Mouse (Mus musculus): Measurements from ENCODE around the gene Zfp697. TPM values are rescaled to one million over a fixed set of nuclear protein-coding genes. Genes with fewer than 3 reads are reported as not detected.
A peak's percentile ranks its signal among the peaks of the same experiment; 100 is the strongest.

Zfp697 gene
- polyA plus RNA-seq, 1 experiment from 2014 or later, result 19.0 TPM

DNA sequence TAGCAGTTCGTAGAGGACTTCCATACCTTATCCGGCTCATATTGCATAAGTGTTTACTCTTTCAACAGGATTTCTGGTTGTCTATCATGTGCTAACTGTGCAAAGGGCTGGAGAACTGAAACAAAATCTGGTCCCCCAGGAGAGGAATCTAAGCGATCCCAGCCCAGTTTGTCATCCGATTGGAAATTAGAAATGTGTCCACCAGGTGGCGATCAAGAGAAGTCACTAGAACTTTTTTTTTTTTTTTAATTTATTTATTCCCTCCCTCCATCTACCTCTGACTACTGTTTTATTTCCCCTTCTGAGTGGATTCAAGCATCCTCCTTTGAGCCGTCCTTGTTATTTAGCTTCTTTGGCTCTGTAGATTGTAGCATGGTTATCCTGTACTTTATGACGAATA is 28.4 kb upstream of the Zfp697 start:
- H3K4me2 ChIP-seq (ENCODE audit: low read length), result no peak overlapping the region
- H3K9me3 ChIP-seq (replicated peaks; ENCODE audit: low read length), result no peaks in the 10 kb centered on the region
- no peaks in the 10 kb centered on the region for H3K36me3 ChIP-seq (ENCODE audit: insufficient read depth, low read length)
- TF ChIP-seq CTCF (IDR thresholded peaks at IDR 0.05; ENCODE audit: low read depth), result peak; percentile 79
- no peak overlapping the region for H3K27ac ChIP-seq
- H3K4me1 ChIP-seq (replicated peaks; ENCODE audit: insufficient read depth, low read length), result no peaks in the 10 kb centered on the region; the same call in 1 of the 2 replicates
- H3K9ac ChIP-seq (ENCODE audit: low read depth, low read length), result no peak overlapping the region
- 24% methylated on average over 7 of the region's 7 CpGs for WGBS
- DNase-seq (ENCODE audit: low spot score) (peak; percentile 87), ATAC-seq (replicated peaks; ENCODE audit: low FRiP score, low read depth) (no peak)
- no peaks in the 10 kb centered on the region for H3K27me3 ChIP-seq (ENCODE audit: insufficient read depth, low read length)
- H3K4me3 ChIP-seq (replicated peaks; ENCODE audit: low read depth, low read length), result no peak overlapping the region

DNA sequence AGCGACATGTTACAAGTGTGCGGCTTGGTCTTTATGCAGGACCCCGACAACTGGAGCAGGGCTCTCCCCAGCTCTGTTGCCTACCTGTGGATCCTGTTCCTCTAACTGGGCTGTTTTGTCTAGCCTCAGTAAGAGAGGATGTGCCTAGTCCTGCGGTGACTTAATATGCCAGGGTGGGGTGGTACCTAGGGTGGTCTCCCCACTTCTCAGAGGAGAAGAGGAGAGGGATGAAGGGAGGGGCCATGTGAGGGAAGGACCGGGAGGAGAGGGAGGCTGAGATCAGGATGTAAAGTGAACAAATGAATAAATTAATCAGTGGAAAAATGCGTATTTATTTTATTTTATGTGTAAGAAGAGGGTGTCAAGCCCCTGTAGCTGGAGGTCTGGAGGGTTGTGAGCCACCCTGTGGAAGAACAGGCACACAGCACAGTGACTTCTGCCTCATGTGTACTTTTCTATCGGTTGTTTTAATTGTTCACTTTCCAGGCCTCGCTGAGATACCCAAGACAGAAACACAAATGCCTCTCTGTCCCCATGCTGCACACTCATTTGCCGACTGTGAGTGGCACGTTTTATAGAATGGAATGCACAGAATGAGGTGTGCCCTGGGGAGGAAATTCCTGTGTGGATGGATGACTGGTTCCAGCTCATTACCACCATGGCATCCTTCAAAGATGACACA is 26.8 kb upstream of the Zfp697 start:
- Histone ChIP-seq H3K9me3 (replicated peaks; ENCODE audit: low read length) (no peaks in the 10 kb centered on the region), H3K4me1 (replicated peaks; ENCODE audit: insufficient read depth, low read length) (no peaks in the 10 kb centered on the region; the same call in 1 of the 2 replicates), H3K9ac (ENCODE audit: low read depth, low read length) (no peak overlapping the region), H3K4me3 (replicated peaks; ENCODE audit: low read depth, low read length) (no peak overlapping the region), H3K27me3 (ENCODE audit: insufficient read depth, low read length) (no peaks in the 10 kb centered on the region), H3K4me2 (ENCODE audit: low read length) (no peak overlapping the region), H3K27ac (peak overlapping the region; percentile 42; the same call in 1 of the 2 replicates), H3K36me3 (ENCODE audit: insufficient read depth, low read length) (no peaks in the 10 kb centered on the region)
- WGBS, result 48% methylated on average over 10 of the region's 10 CpGs
- peak; percentile 78 for DNase-seq (ENCODE audit: low spot score)
- peak; percentile 44 for TF ChIP-seq CTCF (IDR thresholded peaks at IDR 0.05; ENCODE audit: low read depth)
- peak; percentile 82 for ATAC-seq (replicated peaks; ENCODE audit: low FRiP score, low read depth)

GRCm38 (mm10) chr3:98356026-98356365 is 26.3 kb upstream of the Zfp697 start:
- no peak for DNase-seq (ENCODE audit: low spot score)
- H3K27ac ChIP-seq, result no peak overlapping the region
- no peak overlapping the region for H3K4me3 ChIP-seq (replicated peaks; ENCODE audit: low read depth, low read length)
- H3K27me3 ChIP-seq (ENCODE audit: insufficient read depth, low read length), result no peaks in the 10 kb centered on the region
- H3K9ac ChIP-seq (ENCODE audit: low read depth, low read length), result no peak overlapping the region
- no peaks in the 10 kb centered on the region for H3K36me3 ChIP-seq (ENCODE audit: insufficient read depth, low read length)
- TF ChIP-seq CTCF (IDR thresholded peaks at IDR 0.05; ENCODE audit: low read depth), result no peak
- H3K9me3 ChIP-seq (replicated peaks; ENCODE audit: low read length), result no peaks in the 10 kb centered on the region
- H3K4me2 ChIP-seq (ENCODE audit: low read length), result no peak overlapping the region
- peak; percentile 70; the same call in 1 of the 2 replicates for ATAC-seq (replicated peaks; ENCODE audit: low FRiP score, low read depth)
- WGBS, result 47% methylated on average over 6 of the region's 6 CpGs
- no peaks in the 10 kb centered on the region; the same call in 1 of the 2 replicates for H3K4me1 ChIP-seq (replicated peaks; ENCODE audit: insufficient read depth, low read length)

GRCm38 (mm10) chr3:98356632-98357370 is 25.5 kb upstream of the Zfp697 start:
- Histone ChIP-seq H3K4me1 (replicated peaks; ENCODE audit: insufficient read depth, low read length) (no peaks in the 10 kb centered on the region; the same call in 1 of the 2 replicates), H3K4me2 (ENCODE audit: low read length) (no peak overlapping the region), H3K27me3 (ENCODE audit: insufficient read depth, low read length) (no peaks in the 10 kb centered on the region), H3K9me3 (replicated peaks; ENCODE audit: low read length) (no peaks in the 10 kb centered on the region), H3K36me3 (ENCODE audit: insufficient read depth, low read length) (no peaks in the 10 kb centered on the region), H3K9ac (ENCODE audit: low read depth, low read length) (no peak overlapping the region), H3K27ac (no peak overlapping the region), H3K4me3 (replicated peaks; ENCODE audit: low read depth, low read length) (no peak overlapping the region)
- WGBS, result 49% methylated on average over 3 of the region's 3 CpGs
- ATAC-seq (replicated peaks; ENCODE audit: low FRiP score, low read depth), result no peak
- DNase-seq (ENCODE audit: low spot score), result no peak
- no peak for TF ChIP-seq CTCF (IDR thresholded peaks at IDR 0.05; ENCODE audit: low read depth)

DNA sequence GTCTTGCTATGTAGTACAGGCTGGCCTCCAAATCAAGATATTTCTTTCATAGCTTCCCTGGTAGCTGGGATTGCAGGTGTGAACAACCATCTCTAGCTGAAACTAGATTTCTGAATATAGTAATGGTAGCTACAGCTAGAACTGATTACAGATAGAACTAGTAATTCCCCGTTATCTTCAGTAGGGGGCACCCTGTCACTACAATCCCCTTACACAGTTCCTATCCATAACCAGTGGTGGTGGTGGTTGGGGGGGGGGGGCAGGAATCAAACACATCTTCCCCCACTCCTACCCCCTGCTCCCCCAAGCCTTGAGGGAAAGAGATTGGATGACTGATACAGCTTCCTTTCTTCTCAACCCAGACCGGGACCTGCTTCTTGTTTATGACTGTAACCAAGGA is 19.5 kb upstream of the Zfp697 start:
- no peak; the same call in 1 of the 2 replicates for ATAC-seq (replicated peaks; ENCODE audit: low FRiP score, low read depth)
- no peak overlapping the region for H3K4me3 ChIP-seq (replicated peaks; ENCODE audit: low read depth, low read length)
- no peaks in the 10 kb centered on the region for H3K9me3 ChIP-seq (replicated peaks; ENCODE audit: low read length)
- no peaks in the 10 kb centered on the region for H3K27me3 ChIP-seq (ENCODE audit: insufficient read depth, low read length)
- H3K4me2 ChIP-seq (ENCODE audit: low read length), result no peak overlapping the region
- TF ChIP-seq CTCF (IDR thresholded peaks at IDR 0.05; ENCODE audit: low read depth), result peak; percentile 75
- H3K4me1 ChIP-seq (replicated peaks; ENCODE audit: insufficient read depth, low read length), result no peaks in the 10 kb centered on the region
- no peak overlapping the region for H3K9ac ChIP-seq (ENCODE audit: low read depth, low read length)
- peak; percentile 66 for DNase-seq (ENCODE audit: low spot score)
- WGBS, result 24% methylated on average over 2 of the region's 2 CpGs
- no peaks in the 10 kb centered on the region for H3K36me3 ChIP-seq (ENCODE audit: insufficient read depth, low read length)
- H3K27ac ChIP-seq, result no peak overlapping the region

DNA sequence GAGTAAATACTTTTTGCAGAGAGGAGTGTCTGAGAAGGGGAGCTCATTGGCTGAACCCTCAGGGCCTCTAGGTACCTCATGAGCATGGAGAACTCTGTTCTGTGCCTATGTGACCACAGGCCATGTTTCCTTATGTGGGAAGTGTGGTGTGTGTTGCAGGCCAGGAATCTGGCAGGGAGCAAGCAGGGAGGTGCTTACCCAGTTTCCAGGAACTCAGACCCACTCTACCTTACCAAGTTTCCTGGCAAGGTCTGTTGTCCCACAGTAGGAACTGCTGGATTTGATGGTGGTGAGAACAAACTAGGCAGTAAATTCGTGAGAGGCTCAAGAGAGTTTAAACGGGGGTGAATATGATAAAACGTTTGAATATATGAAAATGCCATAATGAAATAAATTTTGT is 16.2 kb upstream of the Zfp697 start:
- no peaks in the 10 kb centered on the region for H3K36me3 ChIP-seq (ENCODE audit: insufficient read depth, low read length)
- DNase-seq (ENCODE audit: low spot score), result no peak
- no peaks in the 10 kb centered on the region for H3K27me3 ChIP-seq (ENCODE audit: insufficient read depth, low read length)
- no peak for TF ChIP-seq CTCF (IDR thresholded peaks at IDR 0.05; ENCODE audit: low read depth)
- no peak for ATAC-seq (replicated peaks; ENCODE audit: low FRiP score, low read depth)
- H3K4me1 ChIP-seq (replicated peaks; ENCODE audit: insufficient read depth, low read length), result no peaks in the 10 kb centered on the region
- no peak overlapping the region for H3K4me3 ChIP-seq (replicated peaks; ENCODE audit: low read depth, low read length)
- no peak overlapping the region for H3K27ac ChIP-seq
- 75% methylated on average over 3 of the region's 3 CpGs for WGBS
- no peak overlapping the region for H3K4me2 ChIP-seq (ENCODE audit: low read length)
- H3K9me3 ChIP-seq (replicated peaks; ENCODE audit: low read length), result no peaks in the 10 kb centered on the region
- no peak overlapping the region for H3K9ac ChIP-seq (ENCODE audit: low read depth, low read length)
